Mouse (Mus musculus) heart, adult 2 months (tissue): ENCODE results near the gene Nab1.

ENCODE experiments used
- EP300 ChIP-seq: fragments of 200-500 bp; IDR thresholded peaks from 2 replicates; pipeline ENCODE4 v1.6.1; 2011; ENCODE audit warnings: low read depth, low read length, control low read depth; ENCODE audit not compliant: insufficient read depth
- POLR2A ChIP-seq: fragments of 200-500 bp; IDR thresholded peaks from 2 replicates; pipeline ENCODE4 v1.6.1; 2011; ENCODE audit warnings: mild to moderate bottlenecking, low read depth, low read length, control low read depth; ENCODE audit not compliant: insufficient read depth

DNA sequence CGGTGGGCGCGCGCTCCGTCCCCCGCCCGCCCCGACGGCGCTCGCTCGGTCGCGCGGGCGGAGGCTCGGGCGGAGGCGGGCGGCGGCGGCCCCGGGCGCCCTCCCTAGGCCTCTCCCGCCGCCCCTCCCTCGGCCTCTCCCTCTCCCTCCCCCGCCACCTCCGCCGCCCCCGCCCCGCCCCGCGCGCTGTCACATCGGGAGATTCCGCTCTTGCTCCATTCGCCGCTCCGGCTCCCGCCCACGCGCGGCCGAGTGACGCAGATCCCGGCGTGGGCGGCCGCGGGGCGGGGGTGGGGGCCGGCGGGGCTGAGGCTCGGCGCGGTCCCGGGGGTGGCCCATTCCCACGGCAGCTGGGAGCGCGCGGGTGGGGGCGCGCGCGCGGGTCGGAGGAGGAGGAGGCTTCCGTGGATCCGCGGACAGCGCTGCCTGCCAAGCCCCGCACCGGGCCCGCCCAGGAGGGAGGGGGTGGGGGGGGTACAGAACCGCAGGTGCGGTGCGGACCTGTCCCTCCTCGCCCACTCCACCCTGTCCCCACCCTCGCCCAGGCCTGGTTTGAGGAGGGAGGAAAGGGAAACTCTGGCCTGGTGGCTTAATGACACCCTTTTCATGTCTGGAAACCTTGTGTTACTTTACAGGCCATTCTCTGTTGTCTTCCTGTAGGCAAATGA, at the start of gene Nab1:
- TF ChIP-seq POLR2A, result no peak
- TF ChIP-seq EP300, result no peak
